7 mouse cellular contexts compared by ENCODE assay signal in the genomic region with DNA sequence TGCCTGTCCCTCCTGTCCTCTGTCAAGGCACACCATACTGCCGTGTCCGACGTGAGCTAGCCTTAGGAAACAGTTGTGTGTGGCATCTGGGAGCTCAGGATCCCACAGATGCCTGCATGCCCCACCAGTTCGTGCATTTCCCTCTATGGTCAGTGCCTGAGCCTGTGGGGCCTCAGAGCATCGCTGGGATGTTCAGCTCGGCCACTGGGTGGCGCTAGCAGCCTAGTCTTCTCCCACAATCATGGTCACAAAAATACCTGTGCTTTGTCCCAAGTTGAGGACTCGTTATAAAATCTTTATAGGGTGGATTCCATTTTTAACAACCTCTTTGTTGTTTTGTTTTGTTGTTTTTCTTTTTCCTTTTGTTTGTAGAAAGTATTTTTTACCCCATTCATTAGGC. TPM values are rescaled to one million over a fixed set of nuclear protein-coding genes. Genes with fewer than 3 reads are reported as not detected.
DNase-seq lines count a peak whose midpoint lies in the region; ATAC-seq and TF ChIP-seq lines count a peak whose summit lies in the region.

No protein-coding gene starts in this region.

- ATAC-seq in limb, embryonic 14.5 days (ENCODE audit: low FRiP score, low read depth): no peak; the same call in 1 of the 2 replicates

- no peaks in the 10 kb centered on the region for H3K9me3 ChIP-seq in E14TG2a.4 (ENCODE audit: low read length)
- H3K9me3 ChIP-seq in limb, embryonic 14.5 days (ENCODE audit: control insufficient read depth, low read length): no peaks in the 10 kb centered on the region

- WGBS in limb, embryonic 14.5 days: 33% methylated on average over 8 of the region's 8 CpGs

- TF ChIP-seq POLR2A in limb, embryonic 14.5 days (IDR thresholded peaks at IDR 0.05; ENCODE audit: borderline replicate concordance, extremely low read depth, insufficient read depth, insufficient read length): no peak

- no peak overlapping the region for H3K27ac ChIP-seq in limb, embryonic 14.5 days (replicated peaks; ENCODE audit: low read depth, low read length)

- H3K9ac ChIP-seq in limb, embryonic 14.5 days (ENCODE audit: low read depth, low read length, severe bottlenecking): no peak overlapping the region

- H3K4me2 ChIP-seq in limb, embryonic 14.5 days (replicated peaks; ENCODE audit: low read depth, low read length, severe bottlenecking): no peak overlapping the region

- peaks cover 31% of the 10 kb centered on the region for H3K4me1 ChIP-seq in E14TG2a.4 (replicated peaks; ENCODE audit: low read depth, low read length)
- H3K4me1 ChIP-seq in limb, embryonic 14.5 days (ENCODE audit: control insufficient read depth, insufficient read depth, low read length): no peaks in the 10 kb centered on the region

- no peaks in the 10 kb centered on the region for H3K27me3 ChIP-seq in E14TG2a.4 (ENCODE audit: insufficient read depth, low read length)
- no peaks in the 10 kb centered on the region for H3K27me3 ChIP-seq in limb, embryonic 14.5 days (ENCODE audit: control insufficient read depth, insufficient read depth, low read length)

- DNase-seq in layer of hippocampus, adult 11-12 months (ENCODE audit: low spot score): peak; percentile 54
- DNase-seq in layer of hippocampus, adult 9-10 months (ENCODE audit: low spot score): no peak
- DNase-seq in R1 (ENCODE audit: low read depth, low spot score): peak; percentile 61
- DNase-seq in embryo, embryonic 11 days: peak; percentile 67
- peak; percentile 55 for DNase-seq in limb, embryonic 14.5 days (ENCODE audit: low spot score)
- peak; percentile 39 for DNase-seq in right cerebral cortex, postnatal 25 days

- TF ChIP-seq CTCF in E14TG2a.4 (conservative IDR thresholded peaks at IDR 0.05; ENCODE audit: low read length): peak; percentile 89

- H3K36me3 ChIP-seq in E14TG2a.4 (ENCODE audit: insufficient read depth, low read length): peaks cover 95% of the 10 kb centered on the region
- H3K36me3 ChIP-seq in limb, embryonic 14.5 days (ENCODE audit: control insufficient read depth, insufficient read depth, low read length): peaks cover 44% of the 10 kb centered on the region

- no peak overlapping the region for H3K4me3 ChIP-seq in E14TG2a.4 (replicated peaks; ENCODE audit: low read length)
- no peak overlapping the region for H3K4me3 ChIP-seq in limb, embryonic 14.5 days (replicated peaks; ENCODE audit: low read length)

RNA-seq across cellular contexts. Expression of a gene that starts 37.0 kb away (rescaled TPM):
- 8.9 and 9.9 TPM in 2 replicates for polyA plus RNA-seq in limb, embryonic 14.5 days (2012; rRNA removed)
- 2.6 and 5.2 TPM in 2 replicates for polyA plus RNA-seq in limb, embryonic 14.5 days (2014; fragmentation: Nextera tagmentation; extraction: Ambion mirVana)
